Mouse (Mus musculus) mouse embryonic stem cell (cell line): Measurements from ENCODE around the gene Stmnd1.
"Not testable (repeated sequence)": the region's sequence is repeated elsewhere in the genome, so short reads cannot be mapped to it uniquely, and the experiment has no call there.

Source experiments
- in situ Hi-C, 2 experiments: fragments of 300-500 bp; cut with MboI; formaldehyde crosslinking; loops; 1 replicate in 1 of 2; 3 replicates in 1 of 2; pipeline ENCODE4 v1.14.3; 2019 to 2020; ENCODE audit warnings: low sequenced_read_pairs in 2 of 2, low pct_unique_long_range_greater_than_20kb in 1 of 2, mixed read lengths in 1 of 2; ENCODE audit not compliant: unreplicated experiment in 1 of 2

Stmnd1 gene

DNA sequence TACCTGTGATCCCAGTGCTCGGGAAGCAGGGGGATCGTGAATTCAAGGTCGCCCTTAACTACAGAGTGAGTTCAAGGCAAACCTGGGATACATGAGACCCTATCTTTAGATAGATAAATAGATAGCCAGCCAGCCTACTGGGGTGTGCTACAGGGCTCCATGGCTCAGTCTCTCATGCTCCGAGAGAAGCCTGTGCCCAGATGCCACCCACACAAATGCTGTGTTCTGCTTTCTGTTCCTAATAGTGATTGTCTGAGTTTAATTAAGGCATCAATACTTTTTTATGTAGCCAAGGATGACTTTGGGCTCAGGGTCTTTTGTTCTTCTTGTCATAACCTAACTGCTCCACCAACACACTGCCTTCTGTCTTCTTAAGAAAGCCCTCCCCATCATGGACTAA lies 2.2 kb downstream of the Stmnd1 start:
- in situ Hi-C loops = loop anchor here in 1 of 2 experiments (25.0 kb wide), 1 partner anchor 762 kb away; the partner anchor contains the start of genes Kdm1b and Tpmt

DNA sequence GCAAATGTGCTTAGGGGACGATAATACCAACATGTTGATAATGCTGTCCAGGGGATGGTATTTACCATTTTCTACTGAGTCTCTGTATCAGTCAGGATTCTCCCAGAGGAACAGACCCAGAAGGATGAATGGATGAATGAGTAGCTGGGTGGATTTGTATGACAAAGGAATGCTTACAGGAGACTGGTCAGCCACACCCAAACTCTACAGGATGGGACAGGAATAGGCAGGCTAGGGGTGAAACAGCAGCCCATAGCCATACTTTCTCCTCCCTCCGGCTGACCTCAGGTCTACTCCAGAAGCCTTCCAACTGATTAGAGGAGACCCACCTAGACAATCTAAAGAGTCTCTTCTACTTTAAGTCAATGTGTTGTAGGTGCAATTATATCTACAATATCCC lies 9.0 kb downstream of the Stmnd1 start:
- in situ Hi-C loops = loop anchor here in 1 of 2 experiments (25.0 kb wide), 1 partner anchor 755 kb away; the partner anchor contains the start of genes Kdm1b and Tpmt

DNA sequence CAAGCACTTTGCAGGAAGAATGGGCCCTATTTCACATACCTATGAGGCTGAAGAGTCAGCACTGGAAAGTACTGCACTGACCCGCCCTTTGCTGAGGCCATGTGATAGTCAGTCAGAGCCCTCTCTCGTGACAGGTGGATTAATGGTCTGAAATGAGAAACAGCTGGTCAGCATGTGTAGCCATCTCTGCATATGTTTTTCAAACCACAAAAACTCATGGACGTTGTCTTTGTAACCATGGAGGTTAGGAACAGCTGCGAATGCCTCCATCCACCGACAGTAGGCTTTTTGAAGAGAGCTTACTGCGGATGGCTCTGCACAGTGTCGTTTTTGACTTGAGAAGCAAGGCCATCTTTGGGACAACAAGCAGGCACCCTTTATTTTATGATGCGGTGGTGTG lies 14.3 kb downstream of the Stmnd1 start:
- in situ Hi-C loops = loop anchor here in 1 of 2 experiments (25.0 kb wide), 1 partner anchor 750 kb away; the partner anchor contains the start of genes Kdm1b and Tpmt

GRCm38 (mm10) chr13:46288372-46288771 lies 14.9 kb downstream of the Stmnd1 start:
- in situ Hi-C loops = loop anchor here in 1 of 2 experiments (25.0 kb wide), 1 partner anchor 749 kb away; the partner anchor contains the start of genes Kdm1b and Tpmt

GRCm38 (mm10) chr13:46290537-46290936 lies 17.0 kb downstream of the Stmnd1 start:
- in situ Hi-C loops = loop anchor here in 1 of 2 experiments (25.0 kb wide), 1 partner anchor 747 kb away; the partner anchor contains the start of genes Kdm1b and Tpmt

- in situ Hi-C loops = loop anchor here in 1 of 2 experiments (25.0 kb wide), 1 partner anchor 743 kb away; the partner anchor contains the start of genes Kdm1b and Tpmt
Measured at GRCm38 (mm10) chr13:46294365-46294764, 20.8 kb downstream of the Stmnd1 start.

- in situ Hi-C loops = loop anchor here in 1 of 2 experiments (25.0 kb wide), 1 partner anchor 740 kb away; the partner anchor contains the start of genes Kdm1b and Tpmt
Measured at GRCm38 (mm10) chr13:46297701-46298100, 24.2 kb downstream of the Stmnd1 start.

DNA sequence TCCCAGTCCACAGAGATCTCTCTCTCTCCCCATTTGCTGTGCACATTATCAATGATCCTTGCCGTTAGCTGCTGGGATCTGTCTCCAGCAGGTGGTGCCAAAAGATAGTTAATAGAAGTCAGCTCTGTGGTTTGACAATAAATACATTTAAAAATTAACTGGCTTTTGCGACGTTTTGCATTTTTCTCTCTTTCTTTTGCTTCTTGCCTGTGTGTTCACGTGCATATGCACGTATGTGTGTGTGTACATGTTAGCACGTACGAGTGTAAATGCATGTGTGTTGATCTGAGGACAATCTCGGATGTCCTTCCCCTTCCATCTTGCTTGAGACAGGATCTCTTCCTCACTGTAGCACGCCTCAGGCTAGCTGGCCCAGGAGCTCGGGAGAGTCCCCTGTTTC lies 37.3 kb downstream of the Stmnd1 start:
- in situ Hi-C loops = loop anchor here (5.0 to 25.0 kb wide), 2 partner anchors 327 to 352 kb away; no protein-coding TSS in a partner anchor

GRCm38 (mm10) chr13:46313176-46313575 lies 39.7 kb downstream of the Stmnd1 start:
- in situ Hi-C loops = loop anchor here (5.0 to 25.0 kb wide), 2 partner anchors 324 to 349 kb away; no protein-coding TSS in a partner anchor

- in situ Hi-C loops = loop anchor here in 1 of 2 experiments (25.0 kb wide), 1 partner anchor 322 kb away; no protein-coding TSS in a partner anchor
Measured at GRCm38 (mm10) chr13:46315165-46315564, 41.6 kb downstream of the Stmnd1 start.

DNA sequence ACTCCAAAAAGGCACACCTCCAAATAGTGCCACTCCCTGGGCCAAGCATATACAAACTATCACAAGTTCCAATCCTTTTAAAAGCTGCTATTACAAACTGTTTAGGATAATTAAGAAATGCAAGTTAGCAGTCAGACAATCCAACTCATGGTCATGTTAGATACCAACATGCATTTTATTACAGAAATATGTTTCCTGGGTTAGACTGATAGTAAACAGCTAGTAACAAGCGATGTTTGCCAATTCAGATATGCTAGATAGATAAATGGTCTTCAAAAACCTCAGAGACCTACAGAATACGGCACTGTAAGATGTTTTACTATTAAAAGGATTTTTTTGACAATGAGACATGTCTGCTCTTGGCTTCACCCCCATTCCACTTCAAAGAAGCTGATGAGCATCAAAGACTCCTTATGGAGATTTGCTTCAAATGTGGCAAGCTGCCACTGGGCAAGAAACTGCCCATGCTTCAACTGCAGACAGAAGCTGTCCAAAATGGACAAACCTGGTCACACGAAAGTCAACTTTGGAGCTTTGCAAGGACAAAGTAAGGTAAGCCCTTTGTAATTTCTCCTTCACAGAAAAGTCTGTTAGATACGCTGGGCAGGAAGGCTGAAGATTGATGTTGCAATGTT lies 52.9 kb downstream of the Stmnd1 start:
- in situ Hi-C loops = no loop called here

- in situ Hi-C loops = no loop called here
Measured at GRCm38 (mm10) chr13:46335020-46335419, 61.5 kb downstream of the Stmnd1 start.

DNA sequence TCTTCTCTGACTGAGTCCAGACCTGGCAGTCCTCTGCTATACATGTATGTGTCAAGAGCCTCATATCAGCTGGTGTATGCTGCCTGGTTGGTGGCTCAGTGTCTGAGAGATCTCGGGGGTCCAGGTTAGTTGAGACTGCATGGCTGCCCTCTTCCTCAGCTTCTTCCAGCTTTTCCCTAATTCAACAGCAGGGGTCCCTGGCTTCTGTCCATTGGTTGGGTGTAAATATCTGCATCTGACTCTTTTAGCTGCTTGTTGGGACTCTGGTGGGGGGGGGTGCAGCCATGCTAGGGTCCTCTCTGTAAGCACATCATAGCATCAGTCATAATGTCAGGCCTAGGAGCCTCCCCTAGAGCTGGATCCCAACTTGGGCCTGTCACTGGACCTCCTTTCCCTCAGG lies 62.8 kb downstream of the Stmnd1 start:
- in situ Hi-C loops = not testable (repeated sequence)

DNA sequence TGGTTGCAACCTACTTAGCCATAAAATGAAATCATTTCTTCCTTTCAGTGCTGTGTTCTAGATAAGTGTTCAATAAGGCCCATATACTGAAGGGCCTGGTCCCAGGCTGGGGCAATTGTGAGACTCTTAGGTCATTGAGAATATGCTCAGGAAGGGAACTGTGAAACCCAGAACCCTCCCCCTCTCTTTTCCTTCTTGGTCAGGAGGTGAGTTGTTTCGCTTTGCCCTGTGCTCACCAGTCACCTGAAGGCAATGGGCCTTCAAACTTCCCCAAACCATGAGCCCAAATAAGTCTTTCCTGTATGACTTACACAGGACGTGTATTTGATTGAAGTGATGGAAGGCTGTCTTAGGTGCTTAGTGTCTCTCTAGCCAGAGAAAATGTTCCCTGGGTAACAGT lies 64.3 kb downstream of the Stmnd1 start:
- in situ Hi-C loops = no loop called here

DNA sequence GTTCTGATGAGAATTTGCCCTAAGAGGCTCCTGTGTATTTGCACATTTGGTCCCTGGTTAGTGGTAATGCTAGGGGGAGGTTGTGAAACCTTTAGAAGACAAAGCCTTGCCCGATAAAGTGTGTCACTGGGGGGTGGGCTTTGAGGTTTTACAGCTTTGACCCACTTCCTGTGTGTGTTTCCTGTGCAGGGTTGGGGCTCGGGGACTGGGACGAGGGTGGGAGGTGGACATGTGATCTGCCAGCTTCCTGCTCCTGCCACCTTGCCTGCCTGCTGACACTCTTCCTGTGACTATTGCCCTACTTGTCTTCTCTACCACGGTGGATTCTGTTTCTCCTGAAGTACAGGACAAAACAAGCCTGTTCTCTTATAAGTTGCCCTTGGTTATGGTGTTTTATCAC lies 66.4 kb downstream of the Stmnd1 start:
- in situ Hi-C loops = no loop called here

- in situ Hi-C loops = no loop called here
Measured at GRCm38 (mm10) chr13:46340583-46340982, 67.1 kb downstream of the Stmnd1 start.

DNA sequence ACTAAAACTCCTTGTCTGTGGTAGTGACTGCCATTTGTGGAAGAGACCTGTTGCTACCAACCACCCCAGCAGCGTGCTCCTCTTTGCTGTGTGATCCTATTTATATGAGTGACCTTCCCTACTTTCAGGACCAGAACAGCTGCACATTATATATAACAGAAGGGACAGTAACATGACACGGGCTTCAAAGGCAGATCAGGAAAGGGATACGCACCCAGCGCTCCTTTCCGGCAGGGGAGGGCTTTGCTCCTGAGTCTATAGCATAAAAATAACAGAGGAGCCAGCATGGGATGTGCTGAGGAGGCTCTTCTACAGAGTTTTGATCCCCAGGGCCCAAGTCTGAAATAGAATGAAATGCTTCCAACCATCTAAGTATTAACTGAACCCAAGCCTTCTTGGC lies 67.9 kb downstream of the Stmnd1 start:
- in situ Hi-C loops = no loop called here

GRCm38 (mm10) chr13:46343226-46343625 lies 69.7 kb downstream of the Stmnd1 start:
- in situ Hi-C loops = no loop called here

- in situ Hi-C loops = no loop called here
Measured at GRCm38 (mm10) chr13:46346830-46347512, 73.5 kb downstream of the Stmnd1 start.
